ENCODE assay signal across 9 mouse cellular contexts in genomic region chr2:163996275-163996674, GRCm38 (mm10). TPM values are rescaled to one million over a fixed set of nuclear protein-coding genes. Genes with fewer than 3 reads are reported as not detected.
DNase-seq lines count a peak whose midpoint lies in the region; ATAC-seq and TF ChIP-seq lines count a peak whose summit lies in the region.
"Had no signal": no experiment of that assay in that cellular context is flagged by ENCODE, and none has a peak within 500 bp of the region (broad histone marks: within the 10 kb centered on the region; RNA-seq: fewer than 3 reads in every experiment).

No protein-coding gene starts in this region.

- WGBS in liver, embryonic 12.5 days (ENCODE audit: insufficient replicate concordance), result 60% methylated on average over 6 of the region's 6 CpGs

- no peak for ATAC-seq in liver, embryonic 12.5 days

- H3K36me3 ChIP-seq in testis, adult 2 months (ENCODE audit: control insufficient read depth, insufficient read depth, low read length), result no peaks in the 10 kb centered on the region
- peaks cover 21% of the 10 kb centered on the region for H3K36me3 ChIP-seq in liver, embryonic 12.5 days

- H3K4me1 ChIP-seq in testis, adult 2 months (ENCODE audit: control insufficient read depth, insufficient read depth, low read length), result peaks cover 10% of the 10 kb centered on the region
- H3K4me1 ChIP-seq in liver, embryonic 12.5 days, result peaks cover 44% of the 10 kb centered on the region

- H3K9ac ChIP-seq in liver, embryonic 12.5 days, result peak overlapping the region; percentile 96

- no peak for TF ChIP-seq POLR2A in testis, adult 2 months (IDR thresholded peaks at IDR 0.05; ENCODE audit: control insufficient read depth, low read depth, low read length)

- intact Hi-C loops in gastrocnemius, adult 2 months (cut with DNase I), result loop anchor here (5.0 kb wide), 1 partner anchor 76 kb away; the partner anchor contains the start of genes Stk4 and Tomm34
- intact Hi-C loops in gastrocnemius, postnatal 36 days (cut with DNase I), result no loop called here

- H3K4me2 ChIP-seq in liver, embryonic 12.5 days, result peak overlapping the region; percentile 77

- H3K27ac ChIP-seq in gastrocnemius, adult 2 months, result peak overlapping the region; percentile 96
- H3K27ac ChIP-seq in testis, adult 2 months (ENCODE audit: control insufficient read depth, insufficient read depth, low read depth, low read length), result no peak overlapping the region; the same call in 1 of the 2 replicates
- H3K27ac ChIP-seq in liver, embryonic 12.5 days, result peak overlapping the region; percentile 96; the same call in 1 of the 2 replicates

- no peak for DNase-seq in gastrocnemius, adult 2 months
- DNase-seq in gastrocnemius, postnatal 36 days, result no peak
- DNase-seq in testis, postnatal 10 days (ENCODE audit: low spot score), result no peak
- no peak for DNase-seq in adrenal gland, postnatal 25 days
- DNase-seq in thymus, postnatal 14 days, result no peak
- no peak for DNase-seq in spleen, postnatal 36 days (ENCODE audit: low spot score in 2 of 2)

- H3K9me3 ChIP-seq in liver, embryonic 12.5 days (replicated peaks), result no peaks in the 10 kb centered on the region

- no peak for TF ChIP-seq CTCF in gastrocnemius, adult 2 months (IDR thresholded peaks at IDR 0.05)
- no peak for TF ChIP-seq CTCF in testis, adult 2 months (IDR thresholded peaks at IDR 0.05; ENCODE audit: control insufficient read depth, insufficient read depth, insufficient replicate concordance, low read depth, low read length)

- peak overlapping the region; percentile 97 for H3K4me3 ChIP-seq in gastrocnemius, adult 2 months
- peak overlapping the region; percentile 95; the same call in 1 of the 2 replicates for H3K4me3 ChIP-seq in testis, adult 2 months (ENCODE audit: control insufficient read depth, low read depth, low read length)
- peak overlapping the region; percentile 96 for H3K4me3 ChIP-seq in liver, embryonic 12.5 days

- no peaks in the 10 kb centered on the region for H3K27me3 ChIP-seq in testis, adult 2 months (ENCODE audit: control insufficient read depth, insufficient read depth, low read length)
- H3K27me3 ChIP-seq in liver, embryonic 12.5 days (replicated peaks), result no peaks in the 10 kb centered on the region

RNA-seq across cellular contexts. Expression of gene Ywhab, which starts 1.5 kb away (rescaled TPM):
- 10 to 100 TPM; 34.7 to 44.4 TPM for total RNA-seq in gastrocnemius, adult 2 months (2021)
- 10 to 100 TPM; 34.7 to 37.9 TPM for total RNA-seq in gastrocnemius, postnatal 36 days (2021)
- 14.1 and 15.7 TPM in 2 replicates for polyA plus RNA-seq in testis, adult 2 months (2012; rRNA removed)
- polyA plus RNA-seq in liver, embryonic 12.5 days (2016; fragmentation: Nextera tagmentation; extraction: Ambion mirVana), result 154 and 161 TPM in 2 replicates
- total RNA-seq in adrenal gland, postnatal 25 days (2021), result 241 TPM in 2 replicates

RNA-seq across cellular contexts. Expression of gene Pabpc1l, which starts 29.0 kb away (rescaled TPM):
- not detected for total RNA-seq in gastrocnemius, adult 2 months (2021)
- under 1 TPM in 1 of 2 experiments, not detected in 1; 0.54 TPM for total RNA-seq in gastrocnemius, postnatal 36 days (2021)
- polyA plus RNA-seq in testis, adult 2 months (2012; rRNA removed), result 10.6 and 10.7 TPM in 2 replicates
- 0.17 and 0.31 TPM in 2 replicates for polyA plus RNA-seq in liver, embryonic 12.5 days (2016; fragmentation: Nextera tagmentation; extraction: Ambion mirVana)
- total RNA-seq in adrenal gland, postnatal 25 days (2021), result 0.48 and 2.2 TPM in 2 replicates
- total RNA-seq: monocyte, adult 5-6 weeks had no signal
